Mouse (Mus musculus) erythroid progenitor cell, adult 5-6 weeks (primary cell): ENCODE data around the gene Rnase1. TPM values are rescaled to one million over a fixed set of nuclear protein-coding genes. Genes with fewer than 3 reads are reported as not detected.
A peak's percentile ranks its signal among the peaks of the same experiment; 100 is the strongest.
"Not testable (repeated sequence)": the region's sequence is repeated elsewhere in the genome, so short reads cannot be mapped to it uniquely, and the experiment has no call there.

Experiments
- ATAC-seq: replicated peaks from 2 replicates; pipeline ENCODE4 v1.8.0; 2016; ENCODE audit warnings: moderate number of reproducible peaks, mild to moderate bottlenecking, moderate TSS enrichment, inconsistent platforms; ENCODE audit not compliant: poor library complexity, low FRiP score, severe bottlenecking
- total RNA-seq, 2 experiments: library from RNA; stranded (forward) in 1 of 2; stranded (reverse) in 1 of 2; fragments of 150-400 nt in 1 of 2; fragments of 186-747, 209-891 nt in 1 of 2; gene quantifications; 2 replicates each; pipeline versions ENCODE4 v1.2.3 to v1.2.4; 2015 to 2017; ENCODE audit warnings: low replicate concordance in 2 of 2

The Rnase1 gene
- not detected in 2 replicates for total RNA-seq (2015; ENCODE audit: low replicate concordance)
- total RNA-seq (2017; ENCODE audit: low replicate concordance), result not detected in 2 replicates

GRCm38 (mm10) chr14:51146685-51147084 lies at the start of gene Rnase1:
TSS of gene Rnase1 (minus strand) at chr14:51146785.
- ATAC-seq, result no peak

- ATAC-seq, result no peak
Observed at GRCm38 (mm10) chr14:51195681-51196080, 49.1 kb upstream of the Rnase1 start.

GRCm38 (mm10) chr14:51181051-51181450 lies 34.5 kb upstream of the Rnase1 start:
- ATAC-seq, result not testable (repeated sequence)

GRCm38 (mm10) chr14:51173843-51174242 lies 27.3 kb upstream of the Rnase1 start:
- no peak for ATAC-seq

- ATAC-seq, result not testable (repeated sequence)
Observed at GRCm38 (mm10) chr14:51172947-51173346, 26.4 kb upstream of the Rnase1 start.

- peak; percentile 73; the same call in 1 of the 2 replicates for ATAC-seq
Observed at GRCm38 (mm10) chr14:51172095-51172865, 25.7 kb upstream of the Rnase1 start.

- ATAC-seq, result no peak
Observed at GRCm38 (mm10) chr14:51166068-51166467, 19.5 kb upstream of the Rnase1 start.

GRCm38 (mm10) chr14:51165435-51165834 lies 18.9 kb upstream of the Rnase1 start:
- 0 out of 2 replicates have a peak, but pooled peaks have one; percentile 52 for ATAC-seq

- ATAC-seq, result not testable (repeated sequence)
Observed at GRCm38 (mm10) chr14:51163323-51163722, 16.7 kb upstream of the Rnase1 start.

GRCm38 (mm10) chr14:51161976-51162375 lies 15.4 kb upstream of the Rnase1 start, which contains the start of gene Rnase2b:
TSS of gene Rnase2b (plus strand) at chr14:51162260.
- ATAC-seq, result not testable (repeated sequence)

GRCm38 (mm10) chr14:51157072-51157471 lies 10.5 kb upstream of the Rnase1 start:
- ATAC-seq, result 0 out of 2 replicates have a peak, but pooled peaks have one; percentile 28

GRCm38 (mm10) chr14:51156736-51157068 lies 10.1 kb upstream of the Rnase1 start:
- no peak for ATAC-seq

GRCm38 (mm10) chr14:51156056-51156735 lies 9.6 kb upstream of the Rnase1 start:
- no peak for ATAC-seq

- no peak for ATAC-seq
Observed at GRCm38 (mm10) chr14:51152249-51152870, 5.8 kb upstream of the Rnase1 start.

GRCm38 (mm10) chr14:51150206-51150831 lies 3.7 kb upstream of the Rnase1 start:
- ATAC-seq, result peak; percentile 76

GRCm38 (mm10) chr14:51149164-51149563 lies 2.6 kb upstream of the Rnase1 start:
- ATAC-seq, result peak; percentile 85

- no peak for ATAC-seq
Observed at GRCm38 (mm10) chr14:51148006-51148405, 1.4 kb upstream of the Rnase1 start.

- ATAC-seq, result no peak
Observed at GRCm38 (mm10) chr14:51145521-51145920, 1.1 kb downstream of the Rnase1 start.

GRCm38 (mm10) chr14:51144451-51144850 lies 2.1 kb downstream of the Rnase1 start:
- ATAC-seq, result no peak

- ATAC-seq, result peak; percentile 92
Observed at GRCm38 (mm10) chr14:51143937-51144336, 2.6 kb downstream of the Rnase1 start.
